Mouse (Mus musculus) hindbrain, embryonic 14.5 days (tissue): ENCODE results near the gene Ssh3. TPM values are rescaled to one million over a fixed set of nuclear protein-coding genes. Genes with fewer than 3 reads are reported as not detected.

Experiments
- ATAC-seq: fragments of 200-750 bp; cut with Nextera tagmentation; 2 replicates; pipeline ENCODE4 v1.8.0; 2017; ENCODE audit warnings: moderate number of reproducible peaks, mild to moderate bottlenecking, moderate TSS enrichment, moderate library complexity; ENCODE audit not compliant: low FRiP score
- DNase-seq: peaks from one replicate; pipeline ENCODE4 v3.0.0-alpha.2; 2015; ENCODE audit warnings: low spot score
- H3K27ac ChIP-seq: fragments of 300-500 bp; sonication (generic); 2 replicates; pipeline ENCODE4 v1.5.1; 2014; ENCODE audit warnings: mild to moderate bottlenecking, moderate library complexity
- H3K27me3 ChIP-seq: fragments of 300-500 bp; sonication (generic); 2 replicates; pipeline ENCODE4 v1.6.1; 2014; ENCODE audit warnings: mild to moderate bottlenecking, low read length, mixed read lengths; ENCODE audit not compliant: control insufficient read depth, insufficient read depth
- H3K36me3 ChIP-seq: fragments of 300-500 bp; sonication (generic); replicated peaks from 2 replicates; pipeline ENCODE4 v1.6.1; 2014; ENCODE audit not compliant: control insufficient read depth, insufficient read depth
- H3K4me1 ChIP-seq: fragments of 300-500 bp; sonication (generic); replicated peaks from 2 replicates; pipeline ENCODE4 v1.6.1; 2014; ENCODE audit warnings: antibody characterized with exemption, low read length, mixed read lengths; ENCODE audit not compliant: control insufficient read depth, insufficient read depth
- H3K4me2 ChIP-seq: fragments of 300-500 bp; sonication (generic); replicated peaks from 2 replicates; pipeline ENCODE4 v1.6.1; 2014; ENCODE audit warnings: mild to moderate bottlenecking, moderate library complexity
- H3K4me3 ChIP-seq: fragments of 300-500 bp; sonication (generic); replicated peaks from 2 replicates; pipeline ENCODE4 v1.5.1; 2014; ENCODE audit warnings: mild to moderate bottlenecking, low read length
- H3K9ac ChIP-seq: fragments of 300-500 bp; sonication (generic); 2 replicates; pipeline ENCODE4 v1.6.1; 2014
- H3K9me3 ChIP-seq: fragments of 300-500 bp; sonication (generic); 2 replicates; pipeline ENCODE4 v1.6.1; 2016; ENCODE audit warnings: low read length; ENCODE audit not compliant: control insufficient read depth
- WGBS: fragments of 180-500 bp; shearing (Covaris S2); extraction: QIAGEN DNeasy Blood & Tissue Kit; methylation state at CpG from one replicate; pipeline ENCODE4 v1.1.7; 2014; 5-methylcytosine and 5-hydroxymethylcytosine counted together
- polyA plus RNA-seq: library from polyadenylated mRNA; unstranded; fragments of >200 nt; fragmentation: Nextera tagmentation; extraction: Ambion mirVana; gene quantifications from 2 replicates; pipeline ENCODE4 v1.2.1, GENCODE M21; 2014

Ssh3 gene
- polyA plus RNA-seq, 1 experiment from 2014 or later, result 12.9 TPM

DNA sequence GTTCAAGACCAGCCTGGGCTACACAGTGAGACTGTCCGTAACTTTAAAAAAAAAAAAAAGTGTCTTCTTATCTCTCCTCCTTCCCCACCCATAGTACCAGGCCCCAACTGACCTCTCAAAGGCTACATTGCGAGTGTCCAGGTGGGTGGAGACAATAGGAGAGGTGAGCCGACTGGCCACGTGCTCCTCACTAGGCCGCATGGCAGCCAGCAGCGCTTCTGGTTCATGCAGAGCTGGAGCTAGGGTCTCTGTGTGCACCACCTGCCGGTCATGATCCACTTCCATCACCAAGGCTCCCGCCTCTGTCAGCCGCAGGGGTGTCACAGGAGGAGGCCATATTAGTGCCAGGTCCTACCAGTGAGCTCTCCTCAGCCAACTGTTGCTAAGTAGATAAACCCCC is 11.4 kb upstream of the Ssh3 start:
- DNase-seq (no peak), ATAC-seq (no peak)
- 96% methylated on average over 9 of the region's 9 CpGs for WGBS
- no peak overlapping the region for H3K9ac ChIP-seq
- peaks cover 12% of the 10 kb centered on the region for H3K4me1 ChIP-seq
- H3K9me3 ChIP-seq, result peaks cover 4% of the 10 kb centered on the region; the same call in 1 of the 2 replicates
- no peaks in the 10 kb centered on the region for H3K27me3 ChIP-seq
- no peak overlapping the region for H3K4me3 ChIP-seq
- no peak overlapping the region for H3K4me2 ChIP-seq
- no peak overlapping the region for H3K27ac ChIP-seq
- peaks cover 20% of the 10 kb centered on the region for H3K36me3 ChIP-seq

DNA sequence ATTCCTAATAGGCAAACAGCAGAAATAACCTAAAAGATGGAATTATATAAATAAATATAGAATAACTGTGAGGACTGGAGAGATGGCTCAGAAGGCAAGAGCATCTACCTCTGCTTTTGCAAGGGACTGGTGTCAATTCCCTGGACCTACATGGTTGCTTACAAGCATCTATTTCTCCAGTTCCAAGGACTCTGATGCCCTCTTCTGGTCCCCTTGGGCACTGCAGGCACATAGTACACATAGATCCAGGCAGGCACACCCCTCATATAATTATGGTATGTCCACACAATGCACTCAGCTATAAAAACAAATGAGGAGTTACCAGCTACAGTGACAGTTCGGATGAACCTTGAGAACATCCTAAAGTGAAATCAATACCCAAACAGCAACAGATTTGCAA is 10.5 kb upstream of the Ssh3 start:
- Histone ChIP-seq H3K4me1 (peaks cover 12% of the 10 kb centered on the region), H3K4me2 (no peak overlapping the region), H3K9me3 (peaks cover 4% of the 10 kb centered on the region; the same call in 1 of the 2 replicates), H3K27ac (no peak overlapping the region), H3K36me3 (peaks cover 18% of the 10 kb centered on the region; the same call in 1 of the 2 replicates), H3K9ac (no peak overlapping the region), H3K27me3 (no peaks in the 10 kb centered on the region), H3K4me3 (no peak overlapping the region)
- 95% methylated on average over 1 of the region's 1 CpGs for WGBS
- DNase-seq, result no peak
- ATAC-seq, result no peak

DNA sequence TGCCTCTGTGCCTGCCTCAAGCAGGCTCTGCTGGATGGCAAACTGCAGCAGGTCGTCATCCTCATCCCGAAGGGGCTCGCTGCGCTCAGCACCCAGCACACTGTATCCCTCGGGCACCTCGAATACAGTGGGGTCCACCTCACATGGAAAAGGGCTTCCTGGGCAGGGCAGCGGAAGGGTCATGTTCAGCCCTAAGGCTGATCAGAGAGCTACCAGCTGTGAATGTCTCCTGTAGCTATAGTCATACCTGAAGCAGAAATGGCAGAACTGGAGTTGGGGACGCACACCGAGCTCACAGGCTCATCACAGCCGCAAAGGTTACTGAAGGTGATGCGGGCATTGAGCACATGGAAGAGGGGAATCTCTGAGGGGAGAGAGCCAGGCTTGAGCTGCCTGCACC is 2.0 kb upstream of the Ssh3 start:
- H3K36me3 ChIP-seq, result peaks cover 35% of the 10 kb centered on the region

DNA sequence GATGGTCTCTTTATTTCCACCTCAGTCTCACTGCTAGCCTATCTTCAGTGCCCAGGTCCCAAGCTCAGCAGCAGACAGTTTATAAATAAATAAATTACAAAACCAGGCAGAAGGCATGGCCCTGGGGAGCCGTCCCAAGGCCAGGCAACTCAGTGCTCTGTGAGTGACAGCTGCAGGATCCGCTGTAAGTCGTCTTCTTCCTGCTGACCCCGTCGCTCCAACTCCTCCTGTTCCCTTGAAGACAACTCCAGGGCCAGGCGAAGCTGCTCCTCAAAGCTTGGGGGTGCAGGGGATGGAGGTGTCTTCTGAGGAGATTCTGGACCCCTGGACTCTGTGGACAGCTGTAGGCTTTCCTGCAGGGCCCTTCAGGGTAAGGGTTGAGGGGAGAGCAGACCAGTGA is 1.2 kb upstream of the Ssh3 start:
- peaks cover 28% of the 10 kb centered on the region for H3K27me3 ChIP-seq
- no peak overlapping the region for H3K9ac ChIP-seq
- H3K4me1 ChIP-seq, result peaks cover 3% of the 10 kb centered on the region; the same call in 1 of the 2 replicates
- 70% methylated on average over 6 of the region's 6 CpGs for WGBS
- H3K36me3 ChIP-seq, result peaks cover 35% of the 10 kb centered on the region
- no peak overlapping the region for H3K4me3 ChIP-seq
- H3K27ac ChIP-seq, result no peak overlapping the region
- no peak overlapping the region for H3K4me2 ChIP-seq
- DNase-seq (no peak), ATAC-seq (no peak)
- H3K9me3 ChIP-seq, result no peaks in the 10 kb centered on the region

More for the DNA sequence above, 2.0 kb upstream of the Ssh3 start:
- DNase-seq (no peak), ATAC-seq (no peak)
- Histone ChIP-seq H3K27me3 (peaks cover 28% of the 10 kb centered on the region), H3K4me2 (no peak overlapping the region), H3K9ac (no peak overlapping the region), H3K9me3 (peaks cover 2% of the 10 kb centered on the region; the same call in 1 of the 2 replicates), H3K4me1 (peaks cover 3% of the 10 kb centered on the region; the same call in 1 of the 2 replicates), H3K4me3 (no peak overlapping the region), H3K27ac (no peak overlapping the region)
- WGBS, result 94% methylated on average over 11 of the region's 11 CpGs

GRCm38 (mm10) chr19:4265956-4266355 is 3.0 kb downstream of the Ssh3 start:
- Histone ChIP-seq H3K9me3 (no peaks in the 10 kb centered on the region), H3K36me3 (peaks cover 14% of the 10 kb centered on the region), H3K27ac (no peak overlapping the region), H3K27me3 (peaks cover 28% of the 10 kb centered on the region), H3K4me1 (peaks cover 3% of the 10 kb centered on the region; the same call in 1 of the 2 replicates), H3K4me3 (no peak overlapping the region), H3K4me2 (no peak overlapping the region), H3K9ac (no peak overlapping the region)
- ATAC-seq, result no peak
- WGBS, result 67% methylated on average over 4 of the region's 4 CpGs
- DNase-seq, result no peak

- Histone ChIP-seq H3K27me3 (peaks cover 21% of the 10 kb centered on the region), H3K9me3 (no peaks in the 10 kb centered on the region), H3K4me2 (no peak overlapping the region), H3K27ac (no peak overlapping the region), H3K9ac (no peak overlapping the region), H3K4me1 (peaks cover 3% of the 10 kb centered on the region; the same call in 1 of the 2 replicates), H3K36me3 (no peaks in the 10 kb centered on the region), H3K4me3 (no peak overlapping the region)
- ATAC-seq (no peak), DNase-seq (no peak)
- WGBS, result 96% methylated on average over 6 of the region's 6 CpGs
Measured at GRCm38 (mm10) chr19:4264171-4264780, 4.7 kb downstream of the Ssh3 start.

- Histone ChIP-seq H3K36me3 (no peaks in the 10 kb centered on the region), H3K27ac (no peak overlapping the region), H3K9me3 (no peaks in the 10 kb centered on the region), H3K4me3 (no peak overlapping the region), H3K9ac (no peak overlapping the region), H3K4me1 (no peaks in the 10 kb centered on the region), H3K4me2 (no peak overlapping the region), H3K27me3 (peaks cover 16% of the 10 kb centered on the region)
- DNase-seq (no peak), ATAC-seq (no peak)
- 74% methylated on average over 14 of the region's 14 CpGs for WGBS
Measured at GRCm38 (mm10) chr19:4263702-4264101, 5.3 kb downstream of the Ssh3 start.

DNA sequence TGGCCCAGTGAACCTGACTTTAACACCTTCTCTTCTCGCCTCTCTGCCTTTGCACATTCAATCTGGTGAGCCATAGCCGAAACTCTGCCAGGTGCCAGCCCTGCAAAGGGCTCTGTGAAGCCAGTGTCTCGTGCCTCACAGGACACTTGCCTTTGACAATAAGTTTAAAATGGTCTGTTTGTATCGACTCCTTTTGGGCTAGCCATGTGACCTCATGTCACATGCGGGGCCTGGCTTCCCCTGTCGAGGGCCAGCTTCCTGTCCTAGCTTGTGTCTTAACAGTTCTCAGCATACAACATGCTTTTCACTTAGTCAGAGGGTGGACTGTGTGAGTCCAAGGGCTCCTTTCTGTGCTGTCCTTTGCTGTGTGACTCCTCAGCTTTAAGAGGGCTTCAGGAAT is 6.2 kb downstream of the Ssh3 start:
- Histone ChIP-seq H3K4me3 (no peak overlapping the region), H3K9me3 (no peaks in the 10 kb centered on the region), H3K4me2 (no peak overlapping the region), H3K36me3 (no peaks in the 10 kb centered on the region), H3K9ac (no peak overlapping the region), H3K4me1 (0 out of 2 replicates have a peak, but pooled peaks cover 3% of the 10 kb centered on the region), H3K27me3 (peaks cover 7% of the 10 kb centered on the region), H3K27ac (no peak overlapping the region)
- ATAC-seq (no peak), DNase-seq (no peak)
- 80% methylated on average over 6 of the region's 6 CpGs for WGBS

- H3K9me3 ChIP-seq, result no peaks in the 10 kb centered on the region
- no peak overlapping the region for H3K4me3 ChIP-seq
- no peak overlapping the region for H3K9ac ChIP-seq
- no peaks in the 10 kb centered on the region for H3K36me3 ChIP-seq
- DNase-seq (no peak), ATAC-seq (no peak)
- no peak overlapping the region for H3K27ac ChIP-seq
- WGBS, result 57% methylated on average over 8 of the region's 8 CpGs
- H3K4me1 ChIP-seq, result 0 out of 2 replicates have a peak, but pooled peaks cover 4% of the 10 kb centered on the region
- no peaks in the 10 kb centered on the region for H3K27me3 ChIP-seq
- H3K4me2 ChIP-seq, result no peak overlapping the region
Measured at GRCm38 (mm10) chr19:4261038-4261698, 7.8 kb downstream of the Ssh3 start.
